Mouse (Mus musculus) heart, embryonic 11.5 days (tissue): ENCODE measurements around the gene Rps15a. TPM values are rescaled to one million over a fixed set of nuclear protein-coding genes. Genes with fewer than 3 reads are reported as not detected.

ENCODE experiments used
- ATAC-seq: fragments of 200-750 bp; cut with Nextera tagmentation; replicated peaks from 2 replicates; pipeline ENCODE4 v1.8.0; 2017; ENCODE audit warnings: moderate library complexity; ENCODE audit not compliant: insufficient number of reproducible peaks, low FRiP score, low TSS enrichment
- H3K27ac ChIP-seq: fragments of 300-500 bp; sonication (generic); 2 replicates; pipeline ENCODE4 v1.5.1; 2014; ENCODE audit warnings: mild to moderate bottlenecking, low read depth, low read length
- H3K27me3 ChIP-seq: fragments of 300-500 bp; sonication (generic); 2 replicates; pipeline ENCODE4 v1.6.1; 2014; ENCODE audit warnings: mild to moderate bottlenecking, low read length, mixed read lengths; ENCODE audit not compliant: control insufficient read depth, insufficient read depth
- H3K36me3 ChIP-seq: fragments of 300-500 bp; sonication (generic); 2 replicates; pipeline ENCODE4 v1.6.1; 2014; ENCODE audit warnings: mild to moderate bottlenecking, low read length, moderate library complexity, mixed read lengths; ENCODE audit not compliant: control insufficient read depth, insufficient read depth
- H3K4me1 ChIP-seq: fragments of 300-500 bp; sonication (generic); 2 replicates; pipeline ENCODE4 v1.6.1; 2014; ENCODE audit warnings: low read length; ENCODE audit not compliant: control insufficient read depth, insufficient read depth
- H3K4me2 ChIP-seq: fragments of 300-500 bp; sonication (generic); 2 replicates; pipeline ENCODE4 v1.6.1; 2014; ENCODE audit warnings: mild to moderate bottlenecking, moderate library complexity
- H3K4me3 ChIP-seq: fragments of 300-500 bp; sonication (generic); 2 replicates; pipeline ENCODE4 v1.5.1; 2014; ENCODE audit warnings: low read depth, low read length
- H3K9ac ChIP-seq: fragments of 300-500 bp; sonication (generic); 2 replicates; pipeline ENCODE4 v1.6.1; 2014; ENCODE audit warnings: mild to moderate bottlenecking, low read depth, low read length, moderate library complexity
- H3K9me3 ChIP-seq: fragments of 300-500 bp; sonication (generic); replicated peaks from 2 replicates; pipeline ENCODE4 v1.6.1; 2016; ENCODE audit warnings: low read length; ENCODE audit not compliant: control insufficient read depth
- WGBS: fragments of 180-500 bp; shearing (Covaris S2); extraction: QIAGEN DNeasy Blood & Tissue Kit; methylation state at CpG from one replicate; pipeline ENCODE4 v1.1.7; 2014; ENCODE audit not compliant: insufficient replicate concordance; 5-methylcytosine and 5-hydroxymethylcytosine counted together
- polyA plus RNA-seq: library from polyadenylated mRNA; unstranded; fragments of >200 nt; fragmentation: Nextera tagmentation; extraction: Ambion mirVana; gene quantifications from 2 replicates; pipeline ENCODE4 v1.2.1, GENCODE M21; 2014

Rps15a gene
- 525 and 565 TPM in 2 replicates for polyA plus RNA-seq

DNA sequence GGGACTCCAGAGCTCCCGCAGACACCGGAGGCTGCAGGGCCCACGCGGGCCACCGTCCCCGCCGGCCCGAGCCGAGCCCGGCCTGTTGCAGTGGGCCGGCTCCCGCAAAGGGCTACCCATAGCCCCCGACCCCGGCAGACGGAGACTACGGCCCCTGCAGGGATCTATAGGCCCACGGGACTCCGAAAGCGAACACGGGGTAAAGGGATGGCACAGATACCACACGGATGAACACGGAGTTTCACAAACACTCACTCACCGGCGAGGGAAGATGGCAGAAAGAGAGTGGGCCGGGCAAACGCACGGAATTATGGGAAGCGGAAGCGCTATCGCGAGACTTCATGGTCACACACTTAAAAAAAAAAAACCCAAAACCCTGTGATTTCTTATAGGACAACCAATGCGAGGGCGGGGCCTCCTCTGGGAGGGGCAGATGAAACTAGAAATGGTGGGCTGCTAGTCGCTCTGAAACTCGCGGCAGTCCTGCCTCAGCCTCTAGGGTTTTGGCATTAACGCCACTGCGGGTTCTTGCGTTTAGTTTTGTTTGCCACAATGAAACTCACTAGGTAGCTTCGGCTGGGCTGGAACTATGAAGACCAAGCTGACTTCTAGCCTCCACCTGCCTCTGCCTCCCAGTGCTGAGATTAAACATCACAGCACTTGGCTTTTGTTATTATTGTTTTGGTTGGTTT is at the start of gene Rps15a:
Gene Rps15a, minus strand, starts transcription at position 312 of the 692 bp plus-strand sequence.
- peak within 1 kb of the TSS; percentile 99 for H3K9ac ChIP-seq
- H3K4me2 ChIP-seq: peak within 1 kb of the TSS; percentile 96
- H3K36me3 ChIP-seq: peaks cover 40% of the 10 kb centered on the region
- no peaks in the 10 kb centered on the region for H3K9me3 ChIP-seq
- H3K4me3 ChIP-seq: peak within 1 kb of the TSS; percentile 97
- peak within 1 kb of the TSS; percentile 92 for H3K27ac ChIP-seq
- peaks cover 28% of the 10 kb centered on the region for H3K4me1 ChIP-seq
- under 1% methylated on average over 40 of the region's 40 CpGs for WGBS
- peak; percentile 76 for ATAC-seq
- no peaks in the 10 kb centered on the region for H3K27me3 ChIP-seq

DNA sequence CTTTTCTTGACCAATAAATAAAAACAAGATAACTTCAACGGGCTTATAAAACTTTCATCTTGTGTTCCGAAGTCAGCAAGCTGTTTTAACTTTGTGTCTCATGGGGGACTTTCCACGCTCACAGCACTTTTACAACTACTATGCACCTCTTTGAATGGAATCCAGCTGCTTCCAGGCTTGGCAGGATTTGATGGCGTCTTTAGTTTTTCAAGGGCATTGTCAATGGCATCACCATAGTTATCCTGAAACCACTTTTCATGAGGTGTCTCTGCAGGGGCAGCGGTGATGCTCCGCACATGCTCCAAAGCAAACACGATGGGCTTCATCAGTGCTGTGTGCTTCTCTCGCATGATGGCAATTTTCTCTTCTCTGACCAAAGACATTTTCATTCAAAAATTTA is 47.0 kb upstream of the Rps15a start:
- H3K36me3 ChIP-seq: peaks cover 28% of the 10 kb centered on the region

DNA sequence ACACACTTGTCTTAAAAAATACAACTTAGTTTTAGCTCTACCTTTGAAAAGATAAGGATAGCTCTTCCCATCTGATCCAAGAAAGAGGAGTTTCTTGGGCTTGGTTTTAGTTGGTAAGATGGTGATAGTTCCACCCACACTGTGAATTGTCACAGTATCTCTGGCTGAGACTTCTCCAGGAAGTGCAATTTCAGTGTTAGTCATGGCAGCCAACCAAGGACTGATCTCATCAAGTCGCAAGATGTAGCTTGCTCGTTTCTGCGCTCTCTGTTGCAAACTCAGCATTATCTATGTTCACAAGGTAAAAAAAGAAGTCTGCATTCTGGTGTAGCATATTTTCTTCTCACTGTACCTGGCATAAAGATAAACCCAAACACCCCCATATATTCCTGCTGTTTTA is 44.1 kb upstream of the Rps15a start:
- no peak for ATAC-seq

More for the DNA sequence above, 47.0 kb upstream of the Rps15a start:
- no peak overlapping the region for H3K27ac ChIP-seq
- H3K4me3 ChIP-seq: no peak overlapping the region
- no peak for ATAC-seq
- H3K4me2 ChIP-seq: no peak overlapping the region
- no peaks in the 10 kb centered on the region for H3K4me1 ChIP-seq
- no peaks in the 10 kb centered on the region for H3K27me3 ChIP-seq
- WGBS: 93% methylated on average over 8 of the region's 8 CpGs
- no peaks in the 10 kb centered on the region for H3K9me3 ChIP-seq
- H3K9ac ChIP-seq: no peak overlapping the region

DNA sequence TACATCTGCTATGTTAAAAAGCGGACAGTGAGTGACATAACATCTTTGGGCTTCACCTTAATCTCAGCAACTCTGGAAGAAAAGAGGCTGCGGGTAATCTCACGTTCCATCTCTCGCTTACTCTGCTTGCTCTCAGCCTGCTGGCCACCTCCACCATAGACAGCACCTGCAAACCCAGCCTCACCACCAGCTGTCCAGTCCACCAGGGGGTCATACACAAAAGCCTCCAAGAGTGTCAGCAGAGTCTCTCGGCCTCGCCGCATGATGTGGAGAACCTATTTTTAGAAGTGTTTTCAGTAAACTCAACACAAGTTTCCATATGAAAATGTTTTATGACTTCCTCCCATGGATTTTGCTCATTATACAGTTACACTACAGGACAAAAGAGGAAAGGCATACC is 40.5 kb upstream of the Rps15a start:
- ATAC-seq: no peak
- WGBS: 85% methylated on average over 7 of the region's 7 CpGs
- Histone ChIP-seq H3K4me1 (no peaks in the 10 kb centered on the region), H3K36me3 (peaks cover 24% of the 10 kb centered on the region), H3K9ac (no peak overlapping the region), H3K4me3 (no peak overlapping the region), H3K9me3 (no peaks in the 10 kb centered on the region), H3K27me3 (no peaks in the 10 kb centered on the region), H3K4me2 (no peak overlapping the region), H3K27ac (no peak overlapping the region)

More for the DNA sequence above, 44.1 kb upstream of the Rps15a start:
- Histone ChIP-seq H3K4me1 (no peaks in the 10 kb centered on the region), H3K27ac (no peak overlapping the region), H3K4me3 (no peak overlapping the region), H3K36me3 (peaks cover 18% of the 10 kb centered on the region), H3K9me3 (no peaks in the 10 kb centered on the region), H3K9ac (no peak overlapping the region), H3K4me2 (no peak overlapping the region), H3K27me3 (no peaks in the 10 kb centered on the region)
- WGBS: 87% methylated on average over 3 of the region's 3 CpGs

DNA sequence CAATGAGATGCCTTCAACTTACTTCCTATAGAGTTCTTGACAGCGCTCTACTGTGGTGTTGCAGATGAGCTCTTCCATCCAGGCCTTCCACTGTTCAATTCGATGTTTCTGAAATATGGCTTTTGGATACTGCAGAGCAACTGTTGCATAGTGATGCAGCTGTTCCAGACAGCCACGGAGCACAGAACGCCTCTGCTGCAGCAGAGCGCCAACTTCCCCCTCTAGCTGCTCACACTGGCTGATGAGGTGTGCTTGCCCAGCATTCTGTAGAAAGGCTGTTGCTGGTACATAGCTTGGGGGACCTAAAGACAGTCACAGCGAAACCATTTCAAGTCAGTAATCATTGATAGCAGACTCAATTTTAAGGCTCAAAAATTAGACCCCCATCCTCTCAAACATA is 38.2 kb upstream of the Rps15a start:
- WGBS: 89% methylated on average over 6 of the region's 6 CpGs
- Histone ChIP-seq H3K27ac (no peak overlapping the region), H3K4me1 (no peaks in the 10 kb centered on the region), H3K27me3 (no peaks in the 10 kb centered on the region), H3K4me3 (no peak overlapping the region), H3K9me3 (no peaks in the 10 kb centered on the region), H3K36me3 (peaks cover 16% of the 10 kb centered on the region), H3K9ac (no peak overlapping the region), H3K4me2 (no peak overlapping the region)
- ATAC-seq: no peak

DNA sequence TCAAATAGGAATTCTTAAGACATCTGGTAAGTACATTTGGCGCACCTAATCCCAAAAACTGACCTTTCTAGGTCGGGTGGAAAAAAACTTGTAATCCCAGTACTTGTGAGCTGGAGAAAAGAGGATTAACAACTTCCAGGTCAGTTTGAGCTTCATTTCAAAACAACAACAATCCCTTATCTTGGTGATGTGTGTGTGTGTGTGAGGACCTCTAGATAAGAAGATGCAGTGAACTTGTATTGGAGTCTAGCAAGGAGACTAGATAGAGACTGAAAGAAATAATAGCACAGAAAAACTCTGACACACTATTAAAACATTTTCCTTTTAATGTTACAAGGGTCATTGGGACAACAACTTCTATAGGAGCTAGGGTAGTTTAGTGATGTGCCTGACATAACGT is 27.6 kb upstream of the Rps15a start:
- Histone ChIP-seq H3K27ac (no peak overlapping the region), H3K9me3 (no peaks in the 10 kb centered on the region), H3K4me3 (no peak overlapping the region), H3K9ac (no peak overlapping the region), H3K36me3 (peaks cover 18% of the 10 kb centered on the region), H3K27me3 (no peaks in the 10 kb centered on the region), H3K4me2 (no peak overlapping the region), H3K4me1 (no peaks in the 10 kb centered on the region)
- ATAC-seq: no peak
- 68% methylated on average over 3 of the region's 3 CpGs for WGBS

DNA sequence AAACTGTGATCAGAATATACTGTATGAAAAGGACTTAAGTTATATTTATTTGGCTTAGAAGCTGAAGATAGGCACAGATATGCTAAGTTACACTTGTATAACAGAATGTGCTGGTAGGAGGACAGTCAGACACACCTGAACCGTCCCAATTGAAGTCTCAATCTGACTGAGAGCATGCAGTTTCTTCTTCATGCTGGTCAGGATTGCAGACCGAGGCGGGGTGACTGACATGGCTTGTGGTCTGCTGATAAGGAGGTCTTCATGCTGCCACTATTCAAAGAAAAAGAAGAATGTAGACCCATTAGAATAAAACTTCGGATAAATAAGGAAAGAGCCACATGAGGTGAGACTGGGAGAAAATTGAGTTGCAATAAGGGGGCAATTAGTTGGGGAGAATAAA is 27.1 kb upstream of the Rps15a start:
- peaks cover 13% of the 10 kb centered on the region for H3K36me3 ChIP-seq
- H3K27ac ChIP-seq: no peak overlapping the region
- H3K4me3 ChIP-seq: no peak overlapping the region
- no peaks in the 10 kb centered on the region for H3K27me3 ChIP-seq
- H3K4me2 ChIP-seq: no peak overlapping the region
- 75% methylated on average over 4 of the region's 4 CpGs for WGBS
- no peaks in the 10 kb centered on the region for H3K4me1 ChIP-seq
- H3K9ac ChIP-seq: no peak overlapping the region
- ATAC-seq: no peak
- no peaks in the 10 kb centered on the region for H3K9me3 ChIP-seq

DNA sequence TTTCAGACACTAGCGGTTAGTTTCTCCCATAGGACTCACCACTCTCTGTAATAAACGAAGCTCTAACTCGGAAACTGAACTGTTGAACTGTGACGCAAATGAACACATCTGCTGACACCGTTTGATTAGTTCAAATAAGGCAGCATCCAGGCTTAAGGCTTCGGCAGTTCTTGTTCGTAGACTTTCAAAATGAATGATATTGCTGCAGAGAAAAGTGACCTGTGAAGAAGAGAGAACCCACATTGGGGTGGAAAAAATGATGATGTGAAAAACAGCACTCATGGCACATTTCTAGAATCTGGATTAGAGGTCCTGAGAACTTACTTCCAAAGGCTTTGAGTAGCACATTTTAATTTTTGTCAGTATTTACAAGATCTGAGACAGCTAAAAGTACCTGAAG is 25.3 kb upstream of the Rps15a start:
- Histone ChIP-seq H3K27me3 (no peaks in the 10 kb centered on the region), H3K4me2 (no peak overlapping the region), H3K27ac (no peak overlapping the region), H3K4me3 (no peak overlapping the region), H3K4me1 (no peaks in the 10 kb centered on the region), H3K9ac (no peak overlapping the region), H3K36me3 (peaks cover 18% of the 10 kb centered on the region), H3K9me3 (no peaks in the 10 kb centered on the region)
- WGBS: 96% methylated on average over 7 of the region's 7 CpGs
- ATAC-seq: no peak

DNA sequence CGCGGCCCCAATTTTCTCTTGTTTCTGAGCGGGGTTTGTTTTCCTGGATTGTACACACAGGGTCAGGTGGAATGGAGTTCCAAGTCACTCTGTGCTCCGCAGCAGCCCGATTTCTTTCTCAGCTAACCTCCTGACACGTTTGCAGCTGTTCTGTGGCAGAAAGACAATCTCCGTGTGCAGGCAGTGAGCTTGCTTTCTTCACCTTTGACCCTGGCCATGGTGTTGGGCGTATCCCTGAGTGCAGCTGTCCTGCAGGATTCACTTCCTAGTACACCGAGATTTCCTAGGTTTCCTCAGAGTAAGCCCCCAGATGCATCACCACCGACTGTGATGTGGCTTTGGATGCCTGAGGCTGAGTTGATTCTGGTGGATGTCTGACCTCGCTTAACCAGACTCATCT is 19.1 kb upstream of the Rps15a start:
- WGBS: 91% methylated on average over 11 of the region's 11 CpGs
- peaks cover 13% of the 10 kb centered on the region; the same call in 1 of the 2 replicates for H3K36me3 ChIP-seq
- ATAC-seq: no peak
- H3K4me3 ChIP-seq: no peak overlapping the region
- no peak overlapping the region for H3K4me2 ChIP-seq
- no peak overlapping the region for H3K9ac ChIP-seq
- H3K27me3 ChIP-seq: no peaks in the 10 kb centered on the region
- peaks cover 3% of the 10 kb centered on the region; the same call in 1 of the 2 replicates for H3K4me1 ChIP-seq
- H3K27ac ChIP-seq: no peak overlapping the region
- no peaks in the 10 kb centered on the region for H3K9me3 ChIP-seq
